Mouse (Mus musculus) urinary bladder, adult 18-20 months (tissue): Measurements from ENCODE around the gene Dcpp3.
"Not testable (repeated sequence)": the region's sequence is repeated elsewhere in the genome, so short reads cannot be mapped to it uniquely, and the experiment has no call there.

ENCODE experiments used
- DNase-seq, 2 experiments: peaks; one replicate each; pipeline ENCODE4 v3.0.0; 2022; ENCODE audit warnings: low spot score in 2 of 2, mixed read lengths in 2 of 2

Dcpp3 gene

DNA sequence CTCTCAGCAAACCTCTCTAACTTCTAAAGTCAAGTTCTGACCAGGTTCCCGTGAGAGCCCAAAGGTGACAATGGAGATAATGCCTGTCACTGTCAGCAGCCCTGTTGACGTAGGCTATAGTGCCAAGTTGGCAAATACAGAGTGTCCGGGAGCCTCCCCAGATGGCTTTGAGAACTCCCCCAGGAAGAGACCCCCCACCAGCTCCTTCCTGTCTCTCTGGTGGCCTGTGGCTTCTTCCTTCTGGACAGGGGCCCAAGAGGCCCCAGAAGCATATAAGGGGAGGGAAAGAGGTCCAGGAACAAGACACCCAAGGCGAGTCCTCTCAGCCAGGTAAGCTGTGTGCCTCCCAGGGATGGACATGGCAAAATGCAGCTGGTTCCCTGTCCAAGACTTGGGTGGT is at the start of gene Dcpp3:
TSS of gene Dcpp3 (plus strand) at position 301 of the 400 bp plus-strand sequence.
- not testable (repeated sequence) for DNase-seq

DNA sequence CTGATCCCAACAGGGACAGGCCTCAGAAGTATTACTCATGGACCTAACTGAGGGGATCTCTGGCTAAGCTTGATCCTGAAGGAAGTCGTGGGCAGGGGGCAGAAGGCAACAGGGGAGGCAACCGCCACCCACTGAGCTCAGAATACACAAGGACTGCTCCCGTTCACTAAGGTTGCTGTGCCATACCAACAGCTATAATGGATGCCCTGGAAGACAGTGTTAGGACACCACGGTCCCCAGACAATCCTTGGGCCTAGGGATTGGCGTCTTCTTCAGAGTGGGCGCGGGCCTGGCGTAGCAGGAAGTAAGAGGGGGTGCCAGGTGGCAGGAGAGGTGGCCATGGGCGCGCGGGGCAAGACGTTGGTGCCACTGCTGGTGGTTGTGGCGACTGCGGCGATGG is 49.5 kb upstream of the Dcpp3 start, which contains the start of gene Prss21:
TSS of gene Prss21 (plus strand) at position 301 of the 400 bp plus-strand sequence.
- DNase-seq = no peak

DNA sequence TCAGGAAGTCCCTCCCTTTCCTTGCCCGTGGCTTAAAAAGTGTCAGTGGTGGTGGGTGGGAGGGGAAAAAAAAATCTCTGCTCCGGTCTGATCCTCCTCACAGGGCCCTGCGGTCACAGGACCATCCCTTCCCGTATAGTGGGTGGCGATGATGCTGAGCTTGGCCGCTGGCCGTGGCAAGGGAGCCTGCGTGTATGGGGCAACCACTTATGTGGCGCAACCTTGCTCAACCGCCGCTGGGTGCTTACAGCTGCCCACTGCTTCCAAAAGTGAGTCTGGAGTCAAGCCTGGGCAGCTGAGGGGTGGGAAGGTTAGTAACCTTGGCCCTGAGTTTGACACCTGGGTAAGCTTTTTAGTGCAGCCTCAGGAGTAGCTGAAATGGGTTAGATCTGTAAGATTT is 48.7 kb upstream of the Dcpp3 start:
- no peak for DNase-seq

DNA sequence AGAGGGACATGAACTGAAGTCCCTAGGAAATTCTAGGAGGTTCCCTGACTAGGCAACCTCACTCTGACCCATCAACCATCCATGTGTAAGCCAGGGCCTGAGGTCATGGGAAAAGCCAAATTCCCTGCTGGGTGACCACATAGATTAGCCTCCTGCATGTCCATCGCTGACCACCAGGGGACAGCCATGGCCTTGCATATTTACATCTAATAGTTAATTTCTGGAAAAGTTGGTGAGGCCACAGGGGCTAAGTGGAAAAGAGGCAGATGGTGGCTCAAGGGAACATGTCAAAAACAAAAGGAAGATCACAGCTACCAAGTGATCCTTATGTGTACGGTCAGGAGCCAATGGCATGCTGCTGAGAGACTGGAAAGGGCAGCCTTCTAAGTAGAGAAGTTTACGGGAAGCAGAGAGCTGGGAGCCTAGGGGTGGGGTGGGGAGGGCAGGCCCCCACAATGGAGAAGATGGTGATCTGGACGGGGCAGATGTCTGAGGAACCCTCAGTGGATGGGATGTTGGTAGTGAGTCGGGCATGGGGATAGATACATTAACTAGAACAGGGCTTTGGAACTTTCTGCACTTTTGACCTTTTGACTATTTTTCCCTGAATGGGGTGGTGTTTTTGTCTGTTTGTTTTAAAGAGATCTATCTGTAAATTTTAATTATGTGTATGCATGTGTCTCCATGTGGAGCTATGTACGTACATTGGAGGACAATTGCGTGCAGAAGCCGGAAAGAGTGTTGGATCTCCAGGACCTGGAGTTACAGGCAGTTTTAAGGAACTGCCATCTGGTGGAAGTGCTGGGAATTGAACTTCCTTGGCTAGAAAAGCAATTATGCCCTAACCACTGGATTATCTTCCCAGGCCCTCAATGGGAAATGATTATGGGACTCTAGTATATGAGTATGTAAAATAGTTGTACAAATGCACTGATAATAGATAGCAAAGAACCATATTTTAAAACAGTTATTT is 43.1 kb upstream of the Dcpp3 start:
- peak in 1 of 2 experiments; percentile 58 for DNase-seq

DNA sequence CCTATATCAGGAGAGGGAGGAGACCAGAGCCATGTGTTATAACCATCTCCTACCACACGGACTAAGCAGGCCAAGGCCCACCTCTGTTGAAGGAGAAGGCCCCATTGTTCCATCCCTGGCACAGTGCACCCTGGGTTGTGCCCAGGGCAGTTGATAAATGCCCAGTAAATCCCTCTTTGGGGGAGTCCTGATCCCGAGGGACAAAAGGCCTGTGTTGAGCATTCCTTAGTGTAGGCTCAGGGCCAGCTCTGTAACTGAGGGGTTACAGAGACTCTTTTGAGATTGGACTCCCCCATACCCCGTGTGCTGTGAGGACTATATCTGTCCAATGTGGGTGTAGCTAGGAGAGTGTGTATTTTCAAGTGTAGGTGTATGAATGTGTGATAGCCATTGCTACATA is 40.5 kb upstream of the Dcpp3 start:
- DNase-seq = no peak

DNA sequence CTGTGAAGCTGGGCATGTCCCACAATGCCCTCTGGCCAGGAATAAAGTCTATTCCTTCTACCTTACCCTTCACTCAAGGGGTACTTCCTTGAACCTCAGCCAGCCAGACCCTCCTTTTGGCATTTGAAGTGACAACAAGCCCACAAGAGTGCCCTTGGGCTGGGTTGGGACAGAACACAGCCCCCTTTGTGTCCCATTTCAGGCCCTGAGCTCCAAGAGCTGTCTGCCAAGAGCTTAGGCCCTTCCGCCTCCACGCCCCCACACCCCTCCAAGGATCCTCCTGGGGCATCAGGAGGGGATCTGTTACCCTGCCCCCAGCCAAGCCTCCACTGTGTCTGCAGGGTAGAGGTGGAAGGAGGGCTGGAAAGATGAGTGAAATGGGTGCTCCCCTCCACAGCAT is 40.1 kb upstream of the Dcpp3 start:
- no peak for DNase-seq

DNA sequence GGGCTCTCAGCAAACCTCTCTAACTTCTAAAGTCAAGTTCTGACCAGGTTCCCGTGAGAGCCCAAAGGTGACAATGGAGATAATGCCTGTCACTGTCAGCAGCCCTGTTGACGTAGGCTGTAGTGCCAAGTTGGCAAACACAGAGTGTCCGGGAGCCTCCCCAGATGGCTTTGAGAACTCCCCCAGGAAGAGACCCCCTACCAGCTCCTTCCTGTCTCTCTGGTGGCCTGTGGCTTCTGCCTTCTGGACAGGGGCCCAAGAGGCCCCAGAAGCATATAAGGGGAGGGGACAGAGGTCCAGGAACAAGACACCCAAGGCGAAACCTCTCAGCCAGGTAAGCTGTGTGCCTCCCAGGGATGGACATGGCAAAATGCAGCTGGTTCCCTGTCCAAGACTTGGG is 36.7 kb upstream of the Dcpp3 start, which contains the start of the genes Dcpp1 and Dcpp2:
TSS of gene Dcpp1 (plus strand) at position 301 of the 400 bp plus-strand sequence.
TSS of gene Dcpp2 (plus strand) at position 305 of the 400 bp plus-strand sequence.
- DNase-seq = not testable (repeated sequence)

DNA sequence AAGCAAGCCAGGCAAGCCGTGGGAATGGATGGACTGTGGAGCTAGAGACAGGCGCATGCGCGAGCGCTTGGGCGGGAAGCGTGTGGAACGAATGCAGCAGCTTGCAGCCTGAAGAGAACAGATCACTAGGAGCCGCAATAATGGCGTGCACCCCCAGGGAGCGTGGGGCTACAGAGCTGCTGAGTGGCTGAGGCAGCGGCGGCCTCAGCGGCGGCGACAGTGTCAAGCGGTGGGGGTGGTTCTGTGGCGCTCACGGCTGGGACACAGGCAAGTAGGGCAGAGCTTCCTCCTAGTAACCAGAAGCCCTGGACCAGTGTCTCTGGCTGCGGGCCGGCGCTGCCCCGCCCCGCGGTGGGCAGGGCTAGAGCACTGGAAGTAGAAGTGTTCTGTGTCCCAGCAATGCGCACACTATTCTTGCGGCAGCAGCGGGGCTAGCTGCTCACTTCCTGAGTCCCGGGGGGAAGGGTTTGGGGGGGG is 7.3 kb downstream of the Dcpp3 start:
- DNase-seq = peak; percentile 89 to 91

DNA sequence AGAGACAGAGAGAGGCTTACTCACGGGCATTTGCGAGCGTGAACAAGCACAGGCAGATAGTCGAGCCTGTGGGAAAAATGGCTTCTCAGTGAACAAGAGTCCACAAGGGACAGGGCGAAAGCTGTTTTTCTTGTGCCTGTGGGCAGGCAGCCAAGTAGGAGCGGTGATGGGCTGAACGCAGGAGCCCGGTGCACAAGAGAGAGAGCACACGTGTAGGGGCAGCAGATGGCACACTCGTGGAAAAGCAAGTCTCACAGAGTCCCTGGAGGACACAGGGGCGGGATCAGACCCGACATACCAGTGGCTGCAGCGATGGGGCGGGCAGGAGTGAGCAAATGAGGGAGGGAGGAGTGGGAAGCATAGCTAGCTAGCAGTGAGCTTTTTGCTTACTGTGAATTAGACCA is 7.8 kb downstream of the Dcpp3 start:
- DNase-seq = peak; percentile 70 to 71

DNA sequence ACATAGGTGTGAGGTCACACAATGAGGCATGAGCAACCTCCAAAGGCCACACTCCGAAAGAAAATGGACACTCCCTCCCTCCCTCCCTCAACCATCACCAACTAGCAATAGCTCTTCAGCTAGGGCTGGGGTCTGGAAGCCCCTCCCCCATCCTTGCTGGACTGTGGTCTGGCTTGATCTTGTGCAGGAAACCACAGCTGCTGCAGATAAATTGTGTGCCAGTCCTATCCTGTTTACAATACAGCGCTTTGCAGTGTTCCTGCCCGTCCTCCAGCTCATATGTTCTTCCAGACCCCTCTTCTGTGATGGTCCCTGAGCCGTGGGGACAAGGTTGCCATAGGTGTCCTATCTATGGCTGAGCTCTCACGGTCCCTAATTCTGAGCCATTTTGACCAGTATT is 13.9 kb downstream of the Dcpp3 start:
- no peak for DNase-seq

DNA sequence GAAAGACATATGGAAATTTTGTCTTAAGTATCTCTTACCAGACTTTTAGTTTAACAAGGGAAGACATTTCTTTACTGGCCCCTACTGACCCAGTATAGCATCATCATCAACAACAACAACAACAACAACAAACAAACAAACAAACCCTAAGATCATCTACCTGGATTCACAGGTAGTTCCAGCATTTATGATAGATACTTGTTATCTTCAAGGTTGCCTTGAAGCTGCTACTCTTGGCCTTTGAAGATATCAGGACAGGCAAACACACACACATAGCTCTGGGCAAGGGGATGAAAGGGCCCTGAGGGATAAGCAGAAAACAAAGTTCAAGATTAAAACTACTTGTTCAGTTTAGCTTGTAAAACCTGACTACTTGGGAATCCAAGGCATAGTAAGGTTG is 24.1 kb downstream of the Dcpp3 start, which contains the start of gene Sbp:
TSS of gene Sbp (plus strand) at position 301 of the 400 bp plus-strand sequence.
- no peak for DNase-seq

DNA sequence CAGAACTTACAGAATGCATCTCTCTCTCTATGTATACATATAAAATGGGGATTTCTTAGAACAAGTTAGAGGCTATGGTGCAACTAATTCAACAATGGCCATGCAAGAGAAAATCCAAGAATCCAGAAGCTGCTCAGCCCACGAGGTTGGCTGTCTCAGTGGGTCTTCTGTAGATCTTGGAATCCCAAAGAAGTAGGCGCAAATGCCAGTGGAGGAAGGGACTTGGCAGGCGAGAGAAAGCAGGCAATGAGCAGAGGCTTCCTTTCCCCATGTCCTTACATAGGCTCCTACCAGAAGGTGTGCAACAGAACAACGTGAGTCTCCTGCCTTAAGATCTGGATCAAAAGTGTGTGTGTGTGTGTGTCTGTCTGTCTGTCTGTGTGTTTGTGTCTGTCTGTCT is 30.2 kb downstream of the Dcpp3 start:
- DNase-seq = not testable (repeated sequence)

DNA sequence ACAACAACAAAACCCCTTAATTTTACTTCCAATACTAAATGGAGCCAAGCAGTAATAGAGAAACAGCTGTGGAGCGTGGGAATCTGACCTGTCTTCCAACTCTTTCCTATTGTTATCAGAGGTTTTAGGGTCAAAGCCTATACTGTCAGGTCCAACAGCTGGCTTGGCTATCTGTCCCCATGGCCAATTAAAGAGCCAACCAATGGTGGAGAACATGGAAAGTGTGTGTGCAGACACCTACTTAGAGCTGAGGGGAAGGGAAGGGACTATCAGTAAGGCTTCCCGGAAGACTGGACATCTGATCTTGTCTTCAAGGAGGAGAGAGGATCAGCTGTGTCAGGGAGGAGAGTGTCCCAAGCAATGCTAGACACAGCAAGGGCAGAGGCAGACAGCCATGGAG is 31.8 kb downstream of the Dcpp3 start:
- DNase-seq = no peak

DNA sequence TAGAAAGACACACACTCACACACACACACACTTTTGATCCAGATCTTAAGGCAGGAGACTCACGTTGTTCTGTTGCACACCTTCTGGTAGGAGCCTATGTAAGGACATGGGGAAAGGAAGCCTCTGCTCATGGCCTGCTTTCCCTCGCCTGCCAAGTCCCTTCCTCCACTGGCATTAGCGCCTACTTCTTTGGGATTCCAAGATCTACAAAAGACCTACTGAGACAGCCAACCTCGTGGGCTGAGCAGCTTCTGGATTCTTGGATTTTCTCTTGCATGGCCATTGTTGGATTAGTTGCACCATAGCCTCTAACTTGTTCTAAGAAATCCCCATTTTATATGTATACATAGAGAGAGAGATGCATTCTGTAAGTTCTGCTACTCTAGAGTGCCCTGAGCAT is 33.6 kb downstream of the Dcpp3 start:
- not testable (repeated sequence) for DNase-seq

DNA sequence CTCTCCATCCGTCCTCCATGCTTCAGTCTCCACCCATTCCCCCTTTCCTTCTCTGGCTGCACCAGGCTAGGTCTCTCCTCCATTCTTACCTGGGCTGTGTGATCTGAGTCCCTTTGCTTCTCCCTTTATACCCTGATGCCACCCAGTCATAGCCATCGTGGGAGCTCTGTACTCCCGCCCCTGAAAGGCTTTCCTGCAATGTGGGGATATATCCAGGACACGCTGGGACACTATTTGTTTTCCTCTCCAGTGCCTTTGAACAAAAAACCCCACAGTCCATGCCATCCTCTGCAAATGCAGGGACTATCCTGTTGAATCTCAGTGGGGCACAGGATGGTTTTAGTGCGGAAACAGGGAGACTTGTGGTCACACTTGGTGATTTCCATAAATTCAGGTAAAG is 37.9 kb downstream of the Dcpp3 start, which contains the start of gene Sbpl:
TSS of gene Sbpl (minus strand) at position 101 of the 400 bp plus-strand sequence.
- DNase-seq = no peak

DNA sequence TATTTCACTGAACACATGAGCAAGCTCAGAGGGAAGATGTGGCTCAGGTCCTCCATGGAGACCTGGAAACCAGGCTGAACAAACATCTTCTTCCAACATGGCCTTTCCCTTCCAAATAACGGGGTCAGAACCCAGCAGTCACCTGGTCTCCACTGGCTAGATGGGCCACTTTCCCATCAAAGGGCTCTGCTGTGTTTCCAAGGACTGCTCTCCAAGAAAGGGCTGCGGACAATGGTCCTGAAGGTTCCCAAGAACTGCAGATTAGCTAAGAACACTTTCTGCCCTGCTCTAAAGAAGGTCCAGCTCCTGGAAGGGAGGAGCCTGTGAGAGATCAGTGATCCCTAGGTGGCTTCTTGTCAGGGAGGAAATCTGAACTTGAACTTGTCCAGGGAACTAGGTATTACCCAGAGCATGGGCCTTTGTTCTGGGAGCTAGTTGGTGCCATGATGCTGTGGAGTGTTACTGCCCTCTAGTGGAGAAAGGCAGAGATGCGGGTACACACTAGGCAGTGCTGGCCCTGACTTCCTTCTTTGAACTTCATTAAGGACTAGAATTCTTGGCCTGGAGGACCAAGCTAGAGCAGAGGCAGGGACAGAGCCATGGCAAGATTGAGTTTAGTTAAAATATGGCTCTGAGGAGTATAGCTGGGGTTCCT is 43.0 kb downstream of the Dcpp3 start:
- peak; percentile 52 to 71 for DNase-seq

DNA sequence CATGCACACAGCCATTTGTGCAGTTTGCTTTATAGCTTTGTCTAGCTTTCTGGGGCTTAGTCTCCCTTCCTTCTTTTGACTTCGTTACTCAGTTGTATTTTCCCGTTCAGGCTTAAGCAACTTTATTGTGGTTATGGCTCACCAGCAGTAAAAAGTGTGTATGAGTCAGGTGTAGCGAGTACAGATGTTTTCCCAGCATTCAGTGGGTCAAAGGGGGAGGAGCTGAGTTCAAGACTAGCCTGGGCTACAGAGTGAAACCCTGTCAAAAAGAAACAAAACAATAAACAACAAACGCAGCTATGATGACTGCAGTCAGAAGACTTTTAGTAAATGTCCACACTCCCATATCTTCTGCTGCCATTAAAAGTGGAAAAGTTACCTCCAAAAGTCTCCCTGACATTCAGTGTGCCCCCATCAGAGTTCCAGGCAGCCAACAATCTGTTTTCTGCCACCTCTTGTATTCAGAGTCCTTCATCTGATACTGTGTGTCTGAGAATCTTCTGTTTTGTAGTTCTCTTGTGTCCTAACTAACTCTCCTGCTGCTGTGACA is 44.4 kb downstream of the Dcpp3 start:
- no peak for DNase-seq

DNA sequence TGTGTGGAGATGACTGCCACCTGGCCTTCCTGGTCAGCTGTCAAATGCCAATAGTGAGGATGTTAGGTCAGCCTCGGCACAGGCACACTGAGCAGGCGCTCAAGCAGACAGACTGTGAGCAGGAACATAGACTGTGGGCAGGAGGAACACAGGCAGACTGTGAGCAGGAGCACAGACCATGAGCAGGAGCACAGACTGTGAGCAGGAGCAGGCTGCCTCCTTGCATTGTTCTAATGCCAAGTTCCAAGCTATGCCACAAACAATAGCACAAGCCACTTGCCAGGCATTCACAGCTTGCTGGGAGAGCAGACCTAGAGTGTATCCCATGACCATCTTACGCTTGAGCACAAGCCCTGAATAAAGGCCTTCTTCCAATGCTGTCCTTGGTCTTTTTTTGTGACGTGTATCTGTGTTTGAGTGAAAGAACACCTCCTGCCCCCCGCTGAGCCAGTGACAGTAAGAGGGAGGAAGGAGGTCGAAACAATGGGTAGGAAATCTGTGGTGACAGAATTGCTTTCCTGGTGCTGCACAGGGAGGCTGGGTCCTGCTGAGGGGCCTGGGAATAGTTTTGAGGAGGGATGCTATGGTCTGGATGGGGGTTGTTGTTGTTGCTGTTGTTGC is 48.7 kb downstream of the Dcpp3 start:
- DNase-seq = no peak

DNA sequence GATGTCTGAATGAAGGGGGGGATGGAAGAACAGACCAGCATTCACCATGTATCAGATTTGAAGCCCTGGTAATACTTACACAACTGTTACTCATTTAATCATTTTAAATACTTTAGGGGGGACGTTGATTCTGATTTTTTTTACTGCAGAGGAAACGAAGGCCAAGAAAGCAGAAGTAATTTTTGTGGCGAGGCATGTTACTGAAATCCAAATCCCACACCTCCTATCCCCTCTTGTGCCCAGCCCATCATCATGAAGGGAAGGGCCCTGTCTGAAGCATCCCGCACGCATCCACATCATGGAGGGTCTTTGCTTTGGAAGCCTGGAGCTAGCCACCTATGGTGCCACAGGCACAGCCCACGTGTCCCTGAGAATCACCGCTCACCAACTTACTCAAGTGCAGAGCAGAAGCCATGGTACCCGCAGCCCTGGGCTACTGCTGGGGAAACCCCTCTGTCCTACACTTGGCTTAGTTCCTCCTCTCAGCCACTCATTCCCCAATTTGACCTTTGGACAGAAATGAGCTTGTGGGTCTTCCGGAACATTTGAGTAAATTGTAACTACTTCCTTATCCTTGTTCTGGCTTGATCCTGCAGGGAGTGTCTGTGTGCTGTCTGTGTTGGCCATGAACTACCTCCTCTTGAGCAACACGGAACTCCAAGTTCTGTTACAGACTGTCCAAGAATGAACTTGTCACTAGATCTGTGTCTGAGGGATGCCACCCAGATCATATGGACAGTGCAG is 49.6 kb downstream of the Dcpp3 start:
- DNase-seq = peak in 1 of 2 experiments; percentile 49

DNA sequence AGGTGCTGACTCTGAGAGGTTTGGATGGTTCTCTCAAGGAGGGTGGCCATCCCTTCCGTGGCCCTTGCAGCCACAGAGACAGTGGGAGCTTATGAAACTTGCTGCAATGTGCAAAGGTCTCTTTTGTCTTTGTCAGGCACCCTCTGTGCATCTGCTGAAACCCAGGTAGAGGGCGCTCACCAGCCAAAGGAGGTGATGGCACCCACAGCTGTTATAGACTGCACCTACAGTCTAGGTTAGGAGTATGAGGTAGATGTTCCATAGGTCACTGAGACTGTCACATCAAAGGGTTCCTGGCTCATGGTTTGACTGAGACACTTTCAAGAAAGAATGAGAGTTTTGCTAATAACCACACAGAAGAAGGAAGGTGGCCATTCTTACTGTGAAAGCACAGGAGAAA is 51.5 kb downstream of the Dcpp3 start:
- no peak for DNase-seq
